Mouse (Mus musculus) hindbrain, embryonic 11.5 days (tissue): Measurements from ENCODE around the gene Fez1. TPM values are rescaled to one million over a fixed set of nuclear protein-coding genes. Genes with fewer than 3 reads are reported as not detected.

Source experiments
- ATAC-seq: fragments of 200-750 bp; cut with Nextera tagmentation; 2 replicates; pipeline ENCODE4 v1.8.0; 2017; ENCODE audit warnings: mild to moderate bottlenecking, moderate TSS enrichment, moderate library complexity; ENCODE audit not compliant: low FRiP score
- DNase-seq: peaks from one replicate; pipeline ENCODE4 v3.0.0-alpha.2; 2015; ENCODE audit warnings: low spot score
- H3K27ac ChIP-seq: fragments of 300-500 bp; sonication (generic); 2 replicates; pipeline ENCODE4 v1.5.1; 2014; ENCODE audit warnings: mild to moderate bottlenecking, low read depth, low read length
- H3K27me3 ChIP-seq: fragments of 300-500 bp; sonication (generic); 2 replicates; pipeline ENCODE4 v1.6.1; 2014; ENCODE audit warnings: mild to moderate bottlenecking, low read length, moderate library complexity, mixed read lengths; ENCODE audit not compliant: control insufficient read depth, insufficient read depth
- H3K36me3 ChIP-seq: fragments of 300-500 bp; sonication (generic); 2 replicates; pipeline ENCODE4 v1.6.1; 2014; ENCODE audit warnings: mild to moderate bottlenecking, low read length, moderate library complexity, mixed read lengths; ENCODE audit not compliant: control insufficient read depth, insufficient read depth
- H3K4me1 ChIP-seq: fragments of 300-500 bp; sonication (generic); replicated peaks from 2 replicates; pipeline ENCODE4 v1.6.1; 2014; ENCODE audit warnings: low read length, mixed read lengths; ENCODE audit not compliant: control insufficient read depth, insufficient read depth
- H3K4me2 ChIP-seq: fragments of 300-500 bp; sonication (generic); replicated peaks from 2 replicates; pipeline ENCODE4 v1.6.1; 2014; ENCODE audit warnings: mild to moderate bottlenecking, low read depth, low read length
- H3K4me3 ChIP-seq: fragments of 300-500 bp; sonication (generic); 2 replicates; pipeline ENCODE4 v1.5.1; 2014; ENCODE audit warnings: low read depth, low read length
- H3K9ac ChIP-seq: fragments of 300-500 bp; sonication (generic); 2 replicates; pipeline ENCODE4 v1.6.1; 2014; ENCODE audit warnings: low read depth, low read length
- H3K9me3 ChIP-seq: fragments of 300-500 bp; sonication (generic); 2 replicates; pipeline ENCODE4 v1.6.1; 2016; ENCODE audit warnings: low read length; ENCODE audit not compliant: control insufficient read depth
- WGBS: fragments of 180-500 bp; shearing (Covaris S2); extraction: QIAGEN DNeasy Blood & Tissue Kit; methylation state at CpG from one replicate; pipeline ENCODE4 v1.1.7; 2014; 5-methylcytosine and 5-hydroxymethylcytosine counted together
- polyA plus RNA-seq: library from polyadenylated mRNA; unstranded; fragments of >200 nt; fragmentation: Nextera tagmentation; extraction: Ambion mirVana; gene quantifications from 2 replicates; pipeline ENCODE4 v1.2.1, GENCODE M21; 2014

Gene Fez1
- polyA plus RNA-seq, 1 experiment from 2014 or later = 343 TPM

- H3K9me3 ChIP-seq = no peaks in the 10 kb centered on the region
- 91% methylated on average over 2 of the region's 2 CpGs for WGBS
- ATAC-seq (no peak), DNase-seq (no peak)
- H3K4me1 ChIP-seq = no peaks in the 10 kb centered on the region
- H3K4me3 ChIP-seq = no peak overlapping the region
- H3K27ac ChIP-seq = no peak overlapping the region
- H3K4me2 ChIP-seq = no peak overlapping the region
- H3K9ac ChIP-seq = no peak overlapping the region
- no peaks in the 10 kb centered on the region for H3K27me3 ChIP-seq
- H3K36me3 ChIP-seq = peaks cover 8% of the 10 kb centered on the region; the same call in 1 of the 2 replicates
Observed at GRCm38 (mm10) chr9:36852175-36852574, 30.5 kb downstream of the Fez1 start.

- no peak for ATAC-seq
- no peak overlapping the region for H3K4me2 ChIP-seq
- no peaks in the 10 kb centered on the region for H3K27me3 ChIP-seq
- DNase-seq = no peak
- H3K9me3 ChIP-seq = no peaks in the 10 kb centered on the region
- H3K9ac ChIP-seq = no peak overlapping the region
- 60% methylated on average over 2 of the region's 2 CpGs for WGBS
- peaks cover 4% of the 10 kb centered on the region; the same call in 1 of the 2 replicates for H3K4me1 ChIP-seq
- no peak overlapping the region for H3K27ac ChIP-seq
- no peak overlapping the region for H3K4me3 ChIP-seq
- H3K36me3 ChIP-seq = peaks cover 3% of the 10 kb centered on the region; the same call in 1 of the 2 replicates
Observed at GRCm38 (mm10) chr9:36856351-36856750, 34.7 kb downstream of the Fez1 start.

GRCm38 (mm10) chr9:36857476-36858117 lies 35.9 kb downstream of the Fez1 start:
- WGBS = 11% methylated on average over 8 of the region's 8 CpGs
- Histone ChIP-seq H3K4me3 (no peak overlapping the region), H3K27ac (0 out of 2 replicates have a peak overlapping the region, but pooled peaks have one; percentile 5), H3K36me3 (peaks cover 3% of the 10 kb centered on the region; the same call in 1 of the 2 replicates), H3K9me3 (no peaks in the 10 kb centered on the region), H3K27me3 (no peaks in the 10 kb centered on the region), H3K4me2 (no peak overlapping the region), H3K4me1 (peaks cover 4% of the 10 kb centered on the region; the same call in 1 of the 2 replicates), H3K9ac (0 out of 2 replicates have a peak overlapping the region, but pooled peaks have one; percentile 27)
- DNase-seq = peak; percentile 16
- ATAC-seq = peak; percentile 53; the same call in 1 of the 2 replicates

GRCm38 (mm10) chr9:36858677-36859076 lies 37.0 kb downstream of the Fez1 start:
- peaks cover 4% of the 10 kb centered on the region; the same call in 1 of the 2 replicates for H3K4me1 ChIP-seq
- H3K27ac ChIP-seq = no peak overlapping the region
- no peak overlapping the region for H3K9ac ChIP-seq
- H3K4me3 ChIP-seq = no peak overlapping the region
- WGBS = 28% methylated on average over 4 of the region's 4 CpGs
- no peaks in the 10 kb centered on the region for H3K27me3 ChIP-seq
- H3K9me3 ChIP-seq = no peaks in the 10 kb centered on the region
- peaks cover 3% of the 10 kb centered on the region; the same call in 1 of the 2 replicates for H3K36me3 ChIP-seq
- ATAC-seq (peak; percentile 69), DNase-seq (peak; percentile 30)
- H3K4me2 ChIP-seq = no peak overlapping the region

- ATAC-seq (no peak), DNase-seq (no peak)
- 79% methylated on average over 2 of the region's 2 CpGs for WGBS
- H3K9ac ChIP-seq = no peak overlapping the region
- no peak overlapping the region for H3K4me3 ChIP-seq
- H3K4me1 ChIP-seq = peaks cover 2% of the 10 kb centered on the region; the same call in 1 of the 2 replicates
- H3K9me3 ChIP-seq = no peaks in the 10 kb centered on the region
- no peaks in the 10 kb centered on the region for H3K27me3 ChIP-seq
- no peak overlapping the region for H3K27ac ChIP-seq
- H3K36me3 ChIP-seq = peaks cover 8% of the 10 kb centered on the region
- no peak overlapping the region for H3K4me2 ChIP-seq
Observed at GRCm38 (mm10) chr9:36862576-36862975, 40.9 kb downstream of the Fez1 start.

GRCm38 (mm10) chr9:36863694-36864093 lies 42.0 kb downstream of the Fez1 start:
- no peak overlapping the region for H3K4me3 ChIP-seq
- DNase-seq (no peak), ATAC-seq (no peak)
- peaks cover 13% of the 10 kb centered on the region for H3K36me3 ChIP-seq
- H3K27ac ChIP-seq = no peak overlapping the region
- H3K9ac ChIP-seq = no peak overlapping the region
- H3K9me3 ChIP-seq = no peaks in the 10 kb centered on the region
- H3K4me2 ChIP-seq = no peak overlapping the region
- no peaks in the 10 kb centered on the region for H3K27me3 ChIP-seq
- WGBS = 72% methylated on average over 3 of the region's 3 CpGs
- no peaks in the 10 kb centered on the region for H3K4me1 ChIP-seq

GRCm38 (mm10) chr9:36864862-36865813 lies 43.5 kb downstream of the Fez1 start:
- peaks cover 13% of the 10 kb centered on the region for H3K36me3 ChIP-seq
- ATAC-seq (peak; percentile 69; the same call in 1 of the 2 replicates), DNase-seq (peak; percentile 17)
- no peak overlapping the region for H3K4me2 ChIP-seq
- no peaks in the 10 kb centered on the region for H3K27me3 ChIP-seq
- H3K27ac ChIP-seq = no peak overlapping the region; the same call in 1 of the 2 replicates
- WGBS = 44% methylated on average over 4 of the region's 4 CpGs
- no peaks in the 10 kb centered on the region for H3K9me3 ChIP-seq
- no peak overlapping the region for H3K4me3 ChIP-seq
- H3K4me1 ChIP-seq = no peaks in the 10 kb centered on the region
- H3K9ac ChIP-seq = no peak overlapping the region

GRCm38 (mm10) chr9:36868662-36869061 lies 47.0 kb downstream of the Fez1 start:
- no peak for ATAC-seq
- DNase-seq = no peak
- Histone ChIP-seq H3K9ac (no peak overlapping the region), H3K4me3 (no peak overlapping the region), H3K27me3 (no peaks in the 10 kb centered on the region), H3K4me1 (no peaks in the 10 kb centered on the region), H3K9me3 (no peaks in the 10 kb centered on the region), H3K4me2 (no peak overlapping the region), H3K27ac (no peak overlapping the region), H3K36me3 (peaks cover 22% of the 10 kb centered on the region)
- 92% methylated on average over 6 of the region's 6 CpGs for WGBS
